Mouse (Mus musculus) olfactory bulb, adult 2 months (tissue): ENCODE data around the gene Rapgef5. TPM values are rescaled to one million over a fixed set of nuclear protein-coding genes. Genes with fewer than 3 reads are reported as not detected.

Experiments
- H3K27ac ChIP-seq: fragments of 200-500 bp; 2 replicates; pipeline ENCODE4 v1.5.1; 2012; ENCODE audit warnings: low read depth, low read length; ENCODE audit not compliant: insufficient read depth
- H3K4me1 ChIP-seq: fragments of 200-500 bp; 2 replicates; pipeline ENCODE4 v1.6.1; 2012; ENCODE audit warnings: low read length; ENCODE audit not compliant: control insufficient read depth, insufficient read depth
- H3K4me3 ChIP-seq: fragments of 200-500 bp; 2 replicates; pipeline ENCODE4 v1.5.1; 2012; ENCODE audit warnings: mild to moderate bottlenecking, low read depth, low read length, moderate library complexity; ENCODE audit not compliant: insufficient read depth
- CTCF ChIP-seq: fragments of 200-500 bp; IDR thresholded peaks from 2 replicates; pipeline ENCODE4 v1.5.1; 2012; ENCODE audit warnings: low read depth, mild to moderate bottlenecking, low read length, moderate library complexity; ENCODE audit not compliant: insufficient read depth
- POLR2A ChIP-seq: fragments of 200-500 bp; IDR thresholded peaks from 2 replicates; pipeline ENCODE4 v1.6.1; 2012; ENCODE audit warnings: mild to moderate bottlenecking, low read depth, low read length, moderate library complexity; ENCODE audit not compliant: insufficient read depth
- whole genome bisulfite sequencing: fragments of 180-500 bp; shearing (Covaris S2); methylation state at CpG from one replicate; pipeline ENCODE4 v1.1.7; 2018; 5-methylcytosine and 5-hydroxymethylcytosine counted together
- polyA plus RNA-seq: library from polyadenylated mRNA; stranded (reverse); fragments of >200 nt; gene quantifications from 2 replicates; pipeline ENCODE4 v1.2.4, GENCODE M21; 2012; ENCODE audit warnings: low replicate concordance; ENCODE audit not compliant: missing spikeins, insufficient read depth, insufficient read length

Rapgef5 gene
- polyA plus RNA-seq, 1 experiment = not detected

DNA sequence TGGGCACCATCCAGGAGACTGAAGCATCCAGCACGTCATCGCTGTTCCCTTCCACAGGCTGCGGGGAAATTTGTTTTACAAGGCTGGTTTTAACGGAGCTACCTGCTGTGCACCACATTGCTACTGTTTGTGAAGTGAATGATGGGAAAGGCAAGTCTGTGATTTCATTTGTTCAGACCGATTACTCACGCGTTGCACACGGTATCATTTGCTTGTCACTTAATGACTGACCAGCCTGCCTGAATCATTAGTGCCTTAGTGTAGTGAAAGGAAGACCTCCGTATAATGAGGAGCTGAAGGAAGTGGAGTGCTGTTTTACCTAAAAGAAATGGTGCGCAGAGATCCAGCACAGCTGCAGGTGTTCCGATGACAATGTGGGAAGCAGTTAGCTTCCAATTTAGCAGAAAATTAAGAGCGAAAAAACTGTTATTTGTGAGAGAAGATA is 289.8 kb downstream of the Rapgef5 start:
- no peak for TF ChIP-seq POLR2A
- no peak for TF ChIP-seq CTCF
- 9% methylated on average over 12 of the region's 12 CpGs for WGBS
- H3K27ac ChIP-seq = peak overlapping the region; percentile 98

DNA sequence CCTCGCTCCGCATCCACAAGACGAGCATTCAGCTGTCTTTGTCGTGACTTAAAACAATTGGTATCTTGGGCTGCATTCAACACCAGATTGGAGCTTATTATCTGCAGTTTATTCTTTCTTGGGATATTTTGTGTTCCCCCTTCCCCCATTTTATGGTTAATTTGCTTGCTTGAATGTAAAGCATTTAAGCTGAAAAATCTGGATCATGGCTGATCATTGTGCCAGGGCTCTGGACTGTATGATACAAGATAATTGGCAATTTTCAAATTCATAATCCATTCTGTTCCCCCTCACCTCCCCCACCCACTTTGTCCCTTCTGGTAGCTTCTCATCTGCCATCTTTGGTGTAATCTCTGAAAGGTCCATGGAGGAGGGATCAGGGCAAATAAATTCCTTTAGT is 290.2 kb downstream of the Rapgef5 start:
- WGBS = 9% methylated on average over 4 of the region's 4 CpGs
- TF ChIP-seq POLR2A = no peak
- TF ChIP-seq CTCF = no peak
- H3K27ac ChIP-seq = peak overlapping the region; percentile 98
- no peak overlapping the region for H3K4me3 ChIP-seq
- H3K4me1 ChIP-seq = peaks cover 30% of the 10 kb centered on the region

More for the DNA sequence above, 289.8 kb downstream of the Rapgef5 start:
- H3K4me1 ChIP-seq = peaks cover 30% of the 10 kb centered on the region
- H3K4me3 ChIP-seq = no peak overlapping the region

- TF ChIP-seq CTCF (no peak), POLR2A (no peak)
- no peak overlapping the region for H3K4me3 ChIP-seq
- H3K27ac ChIP-seq = peak overlapping the region; percentile 98
- whole genome bisulfite sequencing = 21% methylated on average over 12 of the region's 12 CpGs
- peaks cover 30% of the 10 kb centered on the region for H3K4me1 ChIP-seq
These were observed 291.4 kb downstream of the Rapgef5 start for GRCm38 (mm10) chr12:117807637-117808036.

- TF ChIP-seq POLR2A (no peak), CTCF (no peak)
- 29% methylated on average over 17 of the region's 17 CpGs for WGBS
- no peak overlapping the region for H3K4me3 ChIP-seq
- H3K27ac ChIP-seq = peak overlapping the region; percentile 98
- H3K4me1 ChIP-seq = peaks cover 30% of the 10 kb centered on the region
These were observed 292.4 kb downstream of the Rapgef5 start for GRCm38 (mm10) chr12:117808355-117809326.
